Mouse (Mus musculus): ENCODE measurements around the gene Cldn17.

GRCm38 (mm10) chr16:88506878-88507277 lies at the start of gene Cldn17:
- TF ChIP-seq FLI1 (IDR thresholded peaks at IDR 0.05; ENCODE audit: low read length): no peak
- TF ChIP-seq GATA1 (IDR thresholded peaks at IDR 0.05; ENCODE audit: borderline replicate concordance, low read length): no peak
